Mouse (Mus musculus) mouse embryonic stem cell (cell line): ENCODE measurements around the gene Fscn3.

Source experiments
- in situ Hi-C, 2 experiments: fragments of 300-500 bp; cut with MboI; formaldehyde crosslinking; loops; 1 replicate in 1 of 2; 3 replicates in 1 of 2; pipeline ENCODE4 v1.14.3; 2019 to 2020; ENCODE audit warnings: low sequenced_read_pairs in 2 of 2, low pct_unique_long_range_greater_than_20kb in 1 of 2, mixed read lengths in 1 of 2; ENCODE audit not compliant: unreplicated experiment in 1 of 2

The Fscn3 gene

DNA sequence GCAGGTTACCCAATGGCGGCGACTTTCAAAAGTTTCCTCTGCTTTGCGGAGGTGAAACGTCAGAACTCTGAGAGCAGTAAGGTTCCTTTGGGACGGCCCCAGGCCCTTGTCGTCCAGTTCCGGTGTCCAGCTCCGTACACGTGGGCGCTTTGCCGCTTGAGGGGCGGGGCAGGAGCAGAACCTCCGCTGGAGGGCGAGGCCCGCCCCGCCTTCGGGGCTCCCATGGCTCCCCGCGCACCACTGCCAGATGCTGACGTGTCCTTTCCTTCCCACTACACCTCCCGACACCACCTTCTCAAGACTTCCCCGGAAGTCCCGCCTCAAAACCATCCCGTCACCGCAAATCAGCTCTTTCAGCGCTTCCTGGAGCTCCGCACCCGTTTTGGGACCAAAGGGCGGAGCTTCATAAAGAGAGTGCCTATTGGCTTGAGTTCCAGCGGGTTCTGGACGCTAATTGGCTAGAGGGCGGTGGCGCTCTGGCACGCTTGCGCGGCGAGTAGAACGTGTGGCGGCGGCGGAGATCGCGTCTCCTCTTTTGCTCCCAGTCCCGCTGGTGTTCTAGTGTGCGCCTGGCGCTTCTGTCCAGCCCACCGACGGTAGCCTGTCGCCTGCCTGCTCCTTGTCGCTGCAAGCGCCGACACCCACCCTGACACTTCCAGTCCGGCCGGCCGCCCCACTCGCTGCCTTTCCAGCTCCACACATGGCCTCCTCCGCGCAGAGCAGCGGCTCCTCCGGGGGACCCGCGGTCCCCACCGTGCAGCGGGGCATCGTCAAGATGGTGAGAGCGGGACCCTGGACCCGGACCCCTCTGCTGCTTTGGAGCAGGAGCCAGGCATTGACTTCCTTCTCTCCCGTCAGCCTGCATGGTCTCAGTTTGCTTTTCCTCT lies 52.5 kb downstream of the Fscn3 start:
- in situ Hi-C loops = no loop called here

DNA sequence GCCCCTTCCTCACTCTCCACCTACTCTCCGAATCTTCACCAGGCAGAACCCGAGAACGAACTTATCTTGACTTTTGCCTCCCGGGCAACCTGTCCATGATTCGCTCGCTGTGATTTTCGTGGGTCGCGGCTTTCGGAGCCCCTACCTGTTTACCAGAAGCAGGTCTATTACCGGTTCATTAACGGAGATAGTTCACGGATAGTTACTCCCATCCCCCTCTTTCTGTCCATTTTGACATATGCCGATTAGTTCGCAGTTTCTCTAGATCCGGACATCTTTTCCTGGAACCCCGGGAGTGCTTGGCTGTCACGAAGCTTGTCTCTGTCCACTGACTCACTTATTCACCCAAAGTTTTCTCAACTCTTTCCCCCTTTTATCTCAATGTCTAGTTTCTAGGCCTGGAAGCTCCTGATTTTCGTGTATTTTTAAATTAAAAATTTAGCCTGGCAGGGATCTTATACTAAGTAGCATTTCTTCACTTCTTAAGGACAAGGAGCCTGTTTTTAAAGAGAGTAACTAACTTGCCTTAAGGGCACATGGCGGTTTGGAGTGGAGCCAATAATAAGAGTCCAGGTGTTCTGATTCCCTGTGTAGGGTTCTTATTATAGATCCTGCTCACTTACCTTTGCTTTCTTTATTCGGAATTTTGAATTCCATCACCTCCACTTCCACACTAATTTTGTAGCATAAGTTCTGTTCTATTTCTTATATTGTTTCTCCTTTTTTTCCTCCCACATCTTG lies 53.3 kb downstream of the Fscn3 start:
- in situ Hi-C loops = no loop called here

DNA sequence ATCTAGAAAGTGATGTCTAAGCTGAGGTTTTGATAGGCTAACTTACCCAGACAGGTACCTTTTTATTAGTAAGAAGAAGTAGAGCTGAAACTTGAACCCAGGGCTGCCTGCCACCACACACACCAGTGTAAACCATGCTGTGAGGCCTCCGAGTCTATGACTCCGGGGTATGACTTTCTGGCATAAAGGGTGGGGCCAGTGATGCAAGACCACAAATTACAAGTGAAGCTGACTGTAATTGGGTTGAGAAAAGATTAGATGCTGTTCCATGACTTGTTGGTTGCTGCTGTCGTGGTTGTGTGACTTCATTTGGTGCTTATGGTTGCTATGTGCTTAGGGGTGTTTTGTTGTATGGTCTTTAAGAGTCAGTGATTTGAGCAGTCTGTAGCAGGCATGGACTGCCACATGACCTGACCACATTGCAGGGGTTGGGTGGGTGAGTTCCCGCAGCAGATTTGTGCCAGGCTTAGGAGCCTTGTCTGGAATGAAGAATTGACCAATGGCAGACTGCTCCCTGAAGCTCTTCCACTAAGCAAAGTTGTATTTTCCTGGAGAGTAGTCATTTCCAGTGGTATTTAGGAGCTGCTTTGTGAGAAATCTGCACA lies 55.2 kb downstream of the Fscn3 start:
- in situ Hi-C loops = no loop called here

DNA sequence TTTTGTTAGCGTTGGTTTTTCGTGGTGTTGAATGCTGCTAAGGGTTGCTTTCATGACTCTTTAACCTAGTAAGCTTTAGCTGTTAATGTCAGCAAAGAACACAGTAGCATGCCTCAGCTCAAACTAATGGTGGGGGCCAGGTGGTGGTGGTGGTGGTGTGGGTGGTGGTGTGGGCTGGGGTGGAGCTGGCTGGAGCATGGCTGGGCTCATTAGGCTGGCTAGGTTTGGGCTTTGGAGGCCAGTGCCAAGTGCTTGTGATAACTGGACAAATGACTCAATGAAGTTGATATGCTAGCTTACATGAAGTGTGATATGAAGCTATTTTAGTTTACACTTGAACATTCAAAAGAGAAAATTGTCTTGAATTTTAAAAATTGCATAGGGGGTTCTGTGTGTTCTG lies 58.4 kb downstream of the Fscn3 start:
- in situ Hi-C loops = no loop called here

DNA sequence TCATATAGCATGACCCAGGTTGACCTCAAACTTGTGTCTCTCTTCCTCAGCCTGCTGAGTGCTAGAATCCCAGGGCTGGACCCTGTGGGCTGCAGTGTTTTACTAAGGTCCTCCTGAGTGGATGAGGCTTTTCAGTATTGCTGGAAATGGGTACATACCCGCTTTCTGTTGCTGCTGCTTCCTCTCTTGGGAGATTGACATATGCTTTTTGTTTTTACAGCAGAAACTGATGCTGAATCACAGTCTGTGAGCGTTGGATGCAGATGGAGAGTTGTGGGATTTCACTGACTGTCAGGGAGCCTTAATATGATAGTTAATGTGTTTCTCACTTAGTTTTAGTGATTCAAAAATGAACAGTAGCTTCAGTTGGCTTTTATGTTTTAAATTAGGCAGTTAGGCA lies 58.9 kb downstream of the Fscn3 start:
- in situ Hi-C loops = no loop called here

DNA sequence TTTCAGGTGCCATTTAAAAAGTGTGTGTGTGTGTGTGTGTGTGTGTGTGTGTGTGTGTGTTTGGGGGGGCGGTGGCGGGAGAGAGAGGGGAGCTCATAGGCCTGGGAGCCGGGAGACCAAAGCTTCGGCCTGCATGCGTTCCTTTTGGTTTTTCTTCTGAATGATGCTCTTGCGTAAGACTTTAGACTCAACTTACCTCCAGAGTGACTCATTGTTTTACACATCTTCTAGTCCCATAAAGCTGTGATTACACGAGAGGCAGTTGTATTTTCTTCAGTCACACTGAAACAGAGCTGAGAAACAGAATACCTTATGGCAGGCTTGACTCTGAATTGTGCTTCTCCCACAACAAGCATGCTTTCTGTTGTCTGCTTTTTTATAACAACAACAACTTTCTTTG lies 59.3 kb downstream of the Fscn3 start:
- in situ Hi-C loops = no loop called here
